Mouse (Mus musculus): ENCODE data around the gene Tnk2.

The Tnk2 gene

GRCm38 (mm10) chr16:32723163-32723562 is 79.5 kb downstream of the Tnk2 start:
- DNase-seq = no peak

GRCm38 (mm10) chr16:32723767-32724166 is 80.1 kb downstream of the Tnk2 start:
- DNase-seq = no peak

DNA sequence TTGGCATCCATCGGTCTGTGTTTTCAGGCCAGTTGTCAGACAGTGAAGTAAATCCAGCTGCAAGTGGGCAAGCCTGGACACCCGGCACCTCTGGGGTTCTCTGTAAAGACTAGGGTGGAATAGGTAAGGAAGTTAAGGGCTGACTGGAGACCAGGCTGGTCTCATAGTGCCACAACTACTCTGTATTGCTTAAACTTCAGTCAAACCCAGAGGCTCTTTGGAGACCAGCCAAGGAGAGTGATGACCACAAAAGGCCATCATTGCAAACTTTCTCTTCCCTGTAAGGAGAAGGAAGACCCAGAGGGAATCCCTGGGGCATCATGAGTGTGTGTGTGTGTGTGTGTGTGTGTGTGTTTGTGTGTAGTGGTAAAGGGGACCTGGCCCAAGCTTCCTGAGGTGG is 80.6 kb downstream of the Tnk2 start:
- no peak for DNase-seq

DNA sequence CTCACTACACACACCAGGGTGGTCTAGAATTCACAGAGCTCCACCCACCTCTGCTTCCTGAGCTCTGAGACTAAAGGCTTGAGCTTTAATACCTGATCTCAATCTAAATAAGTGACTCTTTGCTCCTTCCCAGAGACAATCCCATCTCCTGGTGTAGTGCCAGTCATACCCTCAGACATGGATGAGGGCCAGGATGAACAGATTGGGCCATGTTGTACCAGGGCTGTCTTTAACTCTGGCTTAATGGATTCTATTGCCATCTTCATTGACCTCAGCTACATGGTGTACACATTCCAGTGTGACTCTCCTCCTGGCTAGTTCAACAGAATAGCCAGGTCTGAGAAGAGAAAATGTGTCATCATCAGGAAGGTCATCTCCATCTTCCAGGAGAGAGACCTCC is 82.8 kb downstream of the Tnk2 start:
- DNase-seq = no peak

DNA sequence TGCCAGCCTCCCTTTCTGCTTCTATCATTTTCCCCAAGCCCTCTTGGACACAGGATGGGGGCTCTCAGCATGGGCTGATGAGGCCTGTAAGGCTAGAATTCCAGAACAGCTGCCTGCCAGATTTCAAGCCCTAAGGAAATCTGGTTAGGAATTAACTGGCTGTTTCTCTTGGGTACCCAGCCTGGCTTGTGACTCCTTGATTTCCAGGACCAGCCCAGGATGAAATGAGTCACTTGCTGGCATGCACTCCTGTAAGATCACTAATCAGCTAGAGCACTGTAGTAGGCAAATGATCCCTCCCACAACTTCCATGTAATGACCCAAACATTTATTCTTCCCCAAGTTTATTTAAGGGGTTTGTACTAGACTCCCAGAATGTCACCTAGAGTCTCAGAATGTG is 84.6 kb downstream of the Tnk2 start:
- peak; percentile 41 to 71 for DNase-seq

DNA sequence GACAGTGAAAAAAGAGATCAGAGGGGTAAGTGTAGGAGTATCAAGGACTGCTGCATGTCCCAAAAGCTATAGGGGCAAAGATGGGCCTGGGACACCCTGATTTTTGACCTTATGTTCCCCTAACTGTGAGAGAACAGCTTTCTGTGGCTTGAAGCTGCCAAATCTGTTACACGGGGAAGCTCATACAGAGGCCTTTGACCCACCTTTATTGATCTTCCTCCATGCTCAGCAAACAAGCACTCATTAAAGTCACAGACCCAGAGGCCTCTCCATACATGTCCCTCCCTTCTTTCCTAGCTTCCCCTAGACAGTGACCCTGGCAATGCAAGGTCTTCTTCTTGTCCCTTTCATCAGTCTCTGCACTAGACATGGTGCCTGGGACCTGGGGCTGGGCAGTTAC is 85.1 kb downstream of the Tnk2 start:
- no peak for DNase-seq
